Mouse (Mus musculus) spleen, adult 2 months (tissue): ENCODE data around the gene 5730480H06Rik.

Experiments used
- CTCF ChIP-seq: fragments of 200-500 bp; IDR thresholded peaks from 2 replicates; pipeline ENCODE4 v1.5.1; 2011; ENCODE audit warnings: mild to moderate bottlenecking, inconsistent platforms; ENCODE audit not compliant: insufficient read depth, insufficient read length, insufficient replicate concordance; ENCODE audit errors: extremely low read depth
- POLR2A ChIP-seq: fragments of 200-500 bp; IDR thresholded peaks from 2 replicates; pipeline ENCODE4 v1.6.1; 2011; ENCODE audit warnings: low read depth, low read length, inconsistent platforms

DNA sequence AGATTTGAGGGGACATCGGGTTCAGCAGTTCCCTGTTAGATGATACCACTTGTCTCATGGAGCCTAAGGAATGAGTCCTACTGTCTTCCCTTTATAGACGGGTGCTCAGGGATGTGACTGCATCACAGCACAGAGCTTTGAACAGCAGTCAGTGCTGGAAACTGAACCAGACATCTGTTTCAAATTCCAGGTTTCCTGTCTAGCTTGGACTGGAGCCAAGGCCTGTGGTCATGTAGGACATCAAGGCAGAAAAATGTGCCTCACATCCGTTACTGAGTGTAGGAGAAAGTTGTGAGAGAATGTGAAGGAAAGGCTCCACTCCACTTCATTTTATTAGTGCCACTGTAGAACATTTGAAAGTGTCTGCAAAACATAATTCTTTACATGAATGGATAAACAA, 74.7 kb downstream of the 5730480H06Rik start:
- no peak for TF ChIP-seq POLR2A
- no peak for TF ChIP-seq CTCF
